Mouse (Mus musculus) right cerebral cortex, adult 18-20 months (tissue): ENCODE results near the gene Smbd1.

Source experiments
- DNase-seq: peaks from one replicate; pipeline ENCODE4 v3.0.0; 2022; ENCODE audit warnings: mixed read lengths

Smbd1 gene

GRCm38 (mm10) chr16:32810321-32810720 lies at the start of gene Smbd1:
Gene Smbd1, minus strand, starts transcription at chr16:32810477.
- no peak for DNase-seq

GRCm38 (mm10) chr16:32858771-32859636 lies 48.7 kb upstream of the Smbd1 start:
- DNase-seq, result peak; percentile 12

- no peak for DNase-seq
Observed at GRCm38 (mm10) chr16:32858356-32858755, 48.1 kb upstream of the Smbd1 start.

- DNase-seq, result no peak
Observed at GRCm38 (mm10) chr16:32856751-32857150, 46.5 kb upstream of the Smbd1 start.

- DNase-seq, result peak; percentile 19
Observed at GRCm38 (mm10) chr16:32854050-32854571, 43.8 kb upstream of the Smbd1 start.

- DNase-seq, result no peak
Observed at GRCm38 (mm10) chr16:32853492-32854049, 43.3 kb upstream of the Smbd1 start.

- DNase-seq, result no peak
Observed at GRCm38 (mm10) chr16:32849042-32849830, 39.0 kb upstream of the Smbd1 start.

- peak; percentile 66 for DNase-seq
Observed at GRCm38 (mm10) chr16:32847103-32847502, 36.8 kb upstream of the Smbd1 start.

- DNase-seq, result no peak
Observed at GRCm38 (mm10) chr16:32831501-32831900, 21.2 kb upstream of the Smbd1 start.

- no peak for DNase-seq
Observed at GRCm38 (mm10) chr16:32829104-32829503, 18.8 kb upstream of the Smbd1 start.

- no peak for DNase-seq
Observed at GRCm38 (mm10) chr16:32826521-32826920, 16.2 kb upstream of the Smbd1 start.

- DNase-seq, result no peak
Observed at GRCm38 (mm10) chr16:32825380-32825779, 15.1 kb upstream of the Smbd1 start.

- DNase-seq, result no peak
Observed at GRCm38 (mm10) chr16:32824061-32824460, 13.8 kb upstream of the Smbd1 start.

GRCm38 (mm10) chr16:32823487-32823886 lies 13.2 kb upstream of the Smbd1 start:
- no peak for DNase-seq

GRCm38 (mm10) chr16:32822881-32823280 lies 12.6 kb upstream of the Smbd1 start:
- DNase-seq, result no peak

GRCm38 (mm10) chr16:32822450-32822827 lies 12.2 kb upstream of the Smbd1 start:
- no peak for DNase-seq

- no peak for DNase-seq
Observed at GRCm38 (mm10) chr16:32821772-32822449, 11.6 kb upstream of the Smbd1 start.

- no peak for DNase-seq
Observed at GRCm38 (mm10) chr16:32818441-32818840, 8.2 kb upstream of the Smbd1 start.

GRCm38 (mm10) chr16:32818036-32818435 lies 7.8 kb upstream of the Smbd1 start:
- no peak for DNase-seq

GRCm38 (mm10) chr16:32815160-32815605 lies 4.9 kb upstream of the Smbd1 start:
- DNase-seq, result no peak

GRCm38 (mm10) chr16:32814539-32814938 lies 4.3 kb upstream of the Smbd1 start:
- DNase-seq, result no peak

- DNase-seq, result no peak
Observed at GRCm38 (mm10) chr16:32813771-32814170, 3.5 kb upstream of the Smbd1 start.

GRCm38 (mm10) chr16:32813362-32813761 lies 3.1 kb upstream of the Smbd1 start:
- no peak for DNase-seq
